Mouse (Mus musculus) liver, adult (tissue): ENCODE measurements around the gene Clk2.

ENCODE experiments used
- GATA4 ChIP-seq: IDR thresholded peaks from 2 replicates; pipeline ENCODE4 v1.6.1; 2014; ENCODE audit warnings: mild to moderate bottlenecking, low read length; ENCODE audit not compliant: insufficient replicate concordance

The Clk2 gene

GRCm38 (mm10) chr3:89178107-89178385, 13.5 kb downstream of the Clk2 start:
- TF ChIP-seq GATA4 = no peak

GRCm38 (mm10) chr3:89179056-89179455, 14.5 kb downstream of the Clk2 start:
- TF ChIP-seq GATA4 = no peak

- TF ChIP-seq GATA4 = no peak
Observed at GRCm38 (mm10) chr3:89181749-89182500, 17.3 kb downstream of the Clk2 start.

GRCm38 (mm10) chr3:89182531-89183057, 18.0 kb downstream of the Clk2 start:
- no peak for TF ChIP-seq GATA4

- no peak for TF ChIP-seq GATA4
Observed at GRCm38 (mm10) chr3:89183058-89183958, 18.7 kb downstream of the Clk2 start, which contains the start of gene Fam189b. TSS of gene Fam189b (plus strand) at chr3:89183143.

GRCm38 (mm10) chr3:89183959-89184315, 19.3 kb downstream of the Clk2 start:
- no peak for TF ChIP-seq GATA4

GRCm38 (mm10) chr3:89187197-89187596, 22.6 kb downstream of the Clk2 start:
- no peak for TF ChIP-seq GATA4

GRCm38 (mm10) chr3:89187690-89188477, 23.3 kb downstream of the Clk2 start:
- TF ChIP-seq GATA4 = no peak

- no peak for TF ChIP-seq GATA4
Observed at GRCm38 (mm10) chr3:89188478-89188875, 23.9 kb downstream of the Clk2 start.

- TF ChIP-seq GATA4 = no peak
Observed at GRCm38 (mm10) chr3:89190436-89190835, 25.8 kb downstream of the Clk2 start.

GRCm38 (mm10) chr3:89193351-89193750, 28.8 kb downstream of the Clk2 start:
- no peak for TF ChIP-seq GATA4

GRCm38 (mm10) chr3:89193853-89194252, 29.3 kb downstream of the Clk2 start:
- no peak for TF ChIP-seq GATA4

- no peak; the same call in 1 of the 2 replicates for TF ChIP-seq GATA4
Observed at GRCm38 (mm10) chr3:89195979-89196877, 31.6 kb downstream of the Clk2 start.

- no peak for TF ChIP-seq GATA4
Observed at GRCm38 (mm10) chr3:89199839-89200238, 35.2 kb downstream of the Clk2 start.
